Mouse (Mus musculus) stomach, postnatal 0 days (tissue): ENCODE measurements around the gene Vmn2r20. TPM values are rescaled to one million over a fixed set of nuclear protein-coding genes. Genes with fewer than 3 reads are reported as not detected.
"Not testable (repeated sequence)": the region's sequence is repeated elsewhere in the genome, so short reads cannot be mapped to it uniquely, and the experiment has no call there.

Experiments
- ATAC-seq: fragments of 200-750 bp; cut with Nextera tagmentation; 2 replicates; pipeline ENCODE4 v1.8.0; 2017; ENCODE audit not compliant: low FRiP score, low TSS enrichment
- DNase-seq: peaks from one replicate; pipeline ENCODE4 v3.0.0-alpha.2; 2016; ENCODE audit warnings: low spot score
- H3K27ac ChIP-seq: fragments of 300-500 bp; sonication (generic); replicated peaks from 2 replicates; pipeline ENCODE4 v1.5.1; 2014; ENCODE audit warnings: mild to moderate bottlenecking, control low read depth
- H3K27me3 ChIP-seq: fragments of 300-500 bp; sonication (generic); 2 replicates; pipeline ENCODE4 v1.6.1; 2014; ENCODE audit warnings: low read length; ENCODE audit not compliant: control insufficient read depth, insufficient read depth
- H3K36me3 ChIP-seq: fragments of 300-500 bp; sonication (generic); 2 replicates; pipeline ENCODE4 v1.6.1; 2014; ENCODE audit warnings: low read length, mixed read lengths; ENCODE audit not compliant: control insufficient read depth, insufficient read depth
- H3K4me1 ChIP-seq: fragments of 300-500 bp; sonication (generic); replicated peaks from 2 replicates; pipeline ENCODE4 v1.6.1; 2014; ENCODE audit warnings: antibody characterized with exemption; ENCODE audit not compliant: control insufficient read depth, insufficient read depth
- H3K4me2 ChIP-seq: fragments of 300-500 bp; sonication (generic); replicated peaks from 2 replicates; pipeline ENCODE4 v1.6.1; 2014; ENCODE audit warnings: low read depth, mild to moderate bottlenecking, control low read depth, moderate library complexity
- H3K4me3 ChIP-seq: fragments of 300-500 bp; sonication (generic); 2 replicates; pipeline ENCODE4 v1.5.1; 2014; ENCODE audit warnings: low read depth, low read length, control low read depth
- H3K9ac ChIP-seq: fragments of 300-500 bp; sonication (generic); 2 replicates; pipeline ENCODE4 v1.6.1; 2014; ENCODE audit warnings: mild to moderate bottlenecking, low read length, control low read depth, mixed read lengths
- H3K9me3 ChIP-seq: fragments of 300-500 bp; sonication (generic); 2 replicates; pipeline ENCODE4 v1.6.1; 2016; ENCODE audit warnings: low read length; ENCODE audit not compliant: control insufficient read depth
- CTCF ChIP-seq: IDR thresholded peaks from 2 replicates; pipeline ENCODE4 v1.5.1; 2016; ENCODE audit warnings: antibody characterized with exemption, low read depth, mild to moderate bottlenecking, moderate library complexity
- EP300 ChIP-seq: optimal IDR thresholded peaks from 2 replicates; pipeline ENCODE3; 2016; ENCODE audit warnings: antibody characterized with exemption
- WGBS: fragments of 180-500 bp; shearing (Covaris S2); extraction: QIAGEN DNeasy Blood & Tissue Kit; methylation state at CpG from one replicate; pipeline ENCODE4 v1.1.7; 2014; 5-methylcytosine and 5-hydroxymethylcytosine counted together
- polyA plus RNA-seq: library from polyadenylated mRNA; unstranded; fragments of >200 nt; fragmentation: Nextera tagmentation; extraction: Ambion mirVana; gene quantifications from 2 replicates; pipeline ENCODE4 v1.2.1, GENCODE M21; 2015

Gene Vmn2r20
- polyA plus RNA-seq, result 0.01 TPM in 1 of 2 replicates, not detected in the other

DNA sequence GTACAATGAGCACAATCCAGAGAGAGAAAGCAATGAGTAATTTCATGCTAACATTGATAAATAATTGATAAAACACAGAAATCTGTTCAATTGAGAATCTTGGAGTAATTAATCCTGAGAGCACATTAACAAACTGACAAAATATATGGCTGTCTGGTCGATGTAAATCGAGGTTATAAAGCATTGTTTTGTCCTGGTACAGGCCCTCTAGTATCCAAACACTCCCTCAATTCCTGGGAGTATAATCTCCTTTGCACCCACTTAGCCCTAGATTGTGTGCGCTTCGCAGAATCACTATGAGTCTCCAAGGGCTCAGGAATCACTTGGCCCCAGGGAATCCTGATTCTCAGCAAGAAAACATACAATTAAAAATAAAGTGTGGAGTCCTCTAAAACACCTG, at the start of gene Vmn2r20:
Vmn2r20 (minus strand) TSS at position 101 of the 400 bp plus-strand sequence.
- H3K9me3 ChIP-seq, H3K27me3 ChIP-seq, H3K27ac ChIP-seq, H3K4me3 ChIP-seq, H3K4me2 ChIP-seq, H3K36me3 ChIP-seq, H3K4me1 ChIP-seq, H3K9ac ChIP-seq, ATAC-seq, DNase-seq: not testable (repeated sequence)
- no CpG with 5 or more reads among the region's 4 CpGs for WGBS

DNA sequence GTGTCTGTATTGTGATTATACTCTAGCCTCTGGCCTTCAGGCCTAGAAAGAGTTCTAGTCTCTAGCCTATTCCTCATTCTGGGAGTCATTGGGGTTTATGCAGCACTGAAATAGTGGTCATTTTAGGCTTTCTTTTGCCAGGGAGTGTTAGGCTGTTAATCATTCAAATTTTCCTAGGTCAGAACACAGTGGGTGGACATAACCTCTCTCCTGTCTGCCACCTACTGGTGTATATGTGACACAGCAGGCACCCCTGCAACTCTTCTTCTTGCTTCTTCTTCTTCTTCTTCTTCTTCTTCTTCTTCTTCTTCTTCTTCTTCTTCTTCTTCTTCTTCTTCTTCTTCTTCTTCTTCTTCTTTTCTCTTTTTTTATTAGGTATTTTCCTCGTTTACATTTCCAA, 6.5 kb upstream of the Vmn2r20 start:
- not testable (repeated sequence) for H3K4me1 ChIP-seq, H3K27me3 ChIP-seq, H3K36me3 ChIP-seq, DNase-seq, H3K27ac ChIP-seq, H3K9ac ChIP-seq, ATAC-seq, H3K4me3 ChIP-seq, H3K4me2 ChIP-seq, H3K9me3 ChIP-seq
- no CpG with 5 or more reads among the region's 1 CpGs for WGBS

DNA sequence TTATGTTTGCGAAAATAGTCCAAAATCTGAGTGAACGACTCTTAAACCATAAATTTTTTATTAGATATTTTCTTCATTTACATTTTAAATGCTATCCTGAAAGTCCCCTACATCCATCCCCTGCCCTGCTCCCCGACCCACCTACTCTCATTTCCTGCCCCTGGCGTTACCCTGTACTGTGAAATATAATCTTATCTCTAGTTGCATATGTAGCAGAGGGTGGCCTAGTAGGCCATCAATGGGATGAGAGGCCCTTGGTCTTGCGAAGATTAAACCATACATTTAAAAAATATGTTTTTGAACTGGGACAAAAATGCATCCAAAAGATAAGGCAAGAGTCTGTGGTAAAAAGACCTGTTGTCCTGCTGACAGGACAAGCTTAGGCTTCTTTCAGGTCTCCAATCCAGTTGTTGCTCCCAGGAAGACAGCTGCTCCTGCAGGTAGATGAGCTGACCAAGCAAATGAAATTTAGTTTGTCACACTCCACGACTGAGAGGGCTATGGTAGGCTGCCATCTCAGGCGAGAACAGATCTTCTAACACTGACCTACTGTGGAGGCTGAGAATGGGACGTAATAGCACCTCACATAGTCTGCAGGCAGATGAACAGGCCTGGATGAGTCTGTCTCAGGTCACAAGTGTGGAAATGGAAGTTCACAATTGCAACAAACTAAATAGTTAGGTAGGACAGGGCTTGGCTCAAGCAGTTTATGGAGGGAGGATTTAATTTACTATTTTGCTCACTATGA, 10.8 kb downstream of the Vmn2r20 start:
- not testable (repeated sequence) for H3K4me2 ChIP-seq, H3K9me3 ChIP-seq, H3K9ac ChIP-seq, H3K4me1 ChIP-seq, H3K27me3 ChIP-seq, H3K36me3 ChIP-seq, DNase-seq, ATAC-seq, H3K27ac ChIP-seq, H3K4me3 ChIP-seq
- no CpG with 5 or more reads among the region's 8 CpGs for WGBS

DNA sequence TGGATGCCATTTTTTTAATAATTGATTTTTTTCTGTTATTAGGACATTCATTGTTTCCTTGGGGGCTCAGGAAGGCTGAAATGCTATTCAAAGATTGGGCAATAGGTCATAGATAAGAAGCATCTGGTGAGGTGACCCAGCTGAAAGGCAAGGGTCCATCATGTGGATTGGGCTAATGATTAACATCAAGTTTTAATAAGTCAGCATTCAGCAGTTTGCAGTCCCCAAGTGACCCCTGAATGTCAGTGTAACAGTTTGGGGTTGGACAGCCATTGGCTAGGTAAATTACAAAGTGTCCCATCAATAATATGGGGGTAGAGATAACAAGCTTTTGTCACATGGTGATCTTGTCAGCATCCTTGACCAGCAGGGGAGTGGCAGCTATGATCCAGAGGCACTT, 29.1 kb downstream of the Vmn2r20 start:
- not testable (repeated sequence) for H3K36me3 ChIP-seq, H3K4me2 ChIP-seq, H3K9ac ChIP-seq, H3K9me3 ChIP-seq, H3K27me3 ChIP-seq, H3K4me3 ChIP-seq, H3K4me1 ChIP-seq, DNase-seq, ATAC-seq, H3K27ac ChIP-seq

DNA sequence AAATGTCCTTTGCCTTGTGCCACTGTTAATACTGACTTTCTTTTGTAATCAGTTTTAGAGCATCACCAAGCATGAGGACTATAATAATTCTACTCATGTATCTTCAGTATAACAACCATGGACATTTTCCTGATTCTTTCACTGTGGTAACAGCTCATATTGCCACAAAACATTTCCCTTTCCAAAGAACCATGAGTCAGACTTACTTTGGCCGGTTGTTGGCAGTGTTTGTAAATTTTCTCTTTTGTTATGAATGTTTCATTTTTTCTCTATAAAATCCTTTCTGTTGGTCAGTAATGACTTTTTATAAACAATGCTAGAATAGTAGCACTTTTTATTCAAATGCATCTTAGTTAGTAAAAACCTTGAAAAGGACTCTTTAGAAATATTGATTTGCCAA, 71.8 kb downstream of the Vmn2r20 start:
- no peak for TF ChIP-seq CTCF
- TF ChIP-seq EP300, result no peak
- Histone ChIP-seq H3K4me3 (no peak overlapping the region), H3K9ac (no peak overlapping the region), H3K9me3 (no peaks in the 10 kb centered on the region), H3K4me2 (no peak overlapping the region), H3K36me3 (no peaks in the 10 kb centered on the region), H3K4me1 (no peaks in the 10 kb centered on the region), H3K27ac (no peak overlapping the region), H3K27me3 (no peaks in the 10 kb centered on the region)
- no peak for DNase-seq
- no peak for ATAC-seq
- 72% methylated on average over 1 of the region's 1 CpGs for WGBS

DNA sequence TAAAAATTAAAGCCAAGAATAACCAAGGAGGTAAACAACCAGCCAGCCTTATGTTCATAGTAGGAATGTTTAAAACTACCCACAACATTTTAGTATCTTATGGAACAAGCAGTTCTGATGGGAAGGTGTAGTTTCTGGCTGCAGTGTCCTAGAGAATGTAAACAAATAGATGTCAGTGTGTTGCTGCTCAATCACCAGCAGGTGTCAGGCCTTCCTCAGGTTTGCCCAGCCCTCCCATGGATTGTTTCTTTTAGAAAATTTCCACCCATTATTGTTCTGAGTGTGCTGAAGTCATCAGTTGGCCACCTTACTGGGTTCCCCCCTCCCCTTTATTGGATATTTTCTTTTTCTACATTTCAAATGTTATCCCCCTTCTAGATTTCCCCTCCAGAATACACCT, 77.8 kb downstream of the Vmn2r20 start:
- H3K27me3 ChIP-seq, result no peaks in the 10 kb centered on the region
- no peaks in the 10 kb centered on the region for H3K9me3 ChIP-seq
- no peak overlapping the region for H3K4me3 ChIP-seq
- H3K36me3 ChIP-seq, result no peaks in the 10 kb centered on the region
- ATAC-seq (no peak), DNase-seq (no peak)
- no peak overlapping the region for H3K27ac ChIP-seq
- no peak overlapping the region for H3K9ac ChIP-seq
- H3K4me2 ChIP-seq, result no peak overlapping the region
- no peak for TF ChIP-seq EP300
- TF ChIP-seq CTCF, result 0 out of 2 replicates have a peak, but pooled peaks have one; percentile 16
- H3K4me1 ChIP-seq, result no peaks in the 10 kb centered on the region
